Mouse (Mus musculus) R1 (cell line): Measurements from ENCODE around the gene Olfr738.

Experiments
- DNase-seq: peaks from one replicate; pipeline ENCODE4 v3.0.0-alpha.2; 2018; ENCODE audit warnings: low read depth, low spot score

Olfr738 gene

DNA sequence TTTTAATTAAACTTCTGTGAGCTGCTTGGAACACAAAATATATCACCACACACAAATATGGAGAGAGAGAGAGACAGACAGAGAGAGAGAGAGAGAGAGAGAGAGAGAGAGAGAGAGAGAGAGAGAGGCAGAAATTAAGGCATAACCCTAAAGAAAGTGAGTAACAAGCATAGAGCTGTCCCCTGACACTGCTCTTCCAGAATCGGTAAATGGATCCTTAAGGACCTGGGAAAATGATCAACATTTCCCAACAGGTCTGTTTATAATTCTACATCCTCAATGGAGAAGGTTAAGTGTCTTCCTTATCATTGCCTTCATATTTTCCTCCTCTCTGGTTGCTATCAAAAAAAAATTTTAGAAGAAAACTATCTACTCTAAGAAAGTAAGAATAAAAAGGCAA, at the start of gene Olfr738:
Gene Olfr738 (plus strand): TSS at position 301 of the 400 bp plus-strand sequence.
- no peak for DNase-seq

GRCm38 (mm10) chr14:50357593-50357992, 49.8 kb upstream of the Olfr738 start, which contains the start of gene Tlr11:
TSS of gene Tlr11 (plus strand) at chr14:50357914.
- DNase-seq: no peak

GRCm38 (mm10) chr14:50360480-50360879, 46.9 kb upstream of the Olfr738 start:
- DNase-seq: no peak

DNA sequence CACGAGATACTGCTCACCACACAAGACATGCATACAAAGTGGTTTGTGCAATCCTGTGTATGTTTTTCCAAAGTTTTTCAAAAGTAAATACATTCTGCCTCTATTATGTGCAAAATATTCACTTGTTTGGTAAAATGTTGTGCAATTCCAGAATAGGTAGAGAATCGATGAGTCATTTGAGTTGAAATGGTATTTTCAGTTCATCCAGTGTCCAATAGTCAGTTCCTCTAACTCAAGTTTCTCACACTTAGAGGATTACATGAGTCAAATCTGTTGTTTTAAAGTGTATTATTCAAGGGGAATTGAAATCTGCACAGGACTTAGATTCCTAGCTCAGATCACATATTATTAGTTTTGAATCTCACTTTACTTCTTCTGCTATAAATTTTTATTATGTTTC, 43.8 kb upstream of the Olfr738 start:
- no peak for DNase-seq

DNA sequence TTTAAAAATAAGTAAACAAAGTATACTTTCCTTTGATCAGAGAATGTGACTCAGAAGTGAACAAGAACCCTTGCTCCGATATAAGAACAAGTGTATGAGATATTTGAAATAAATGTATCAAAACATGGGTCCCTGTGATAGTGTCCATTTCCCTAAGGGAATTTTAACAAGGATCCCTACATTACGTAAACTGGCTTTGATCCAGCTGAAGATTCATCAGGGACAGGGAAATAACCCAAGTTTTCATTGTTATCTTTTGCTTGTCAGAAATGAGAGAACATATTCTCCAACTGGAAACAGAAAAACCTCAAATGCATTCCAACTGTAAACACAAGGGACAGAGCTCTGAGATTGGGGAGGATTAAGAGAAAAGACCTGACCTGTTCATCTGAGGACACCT, 26.5 kb upstream of the Olfr738 start, which contains the start of gene Olfr736:
Gene Olfr736 (plus strand): TSS at position 301 of the 400 bp plus-strand sequence.
- no peak for DNase-seq

- DNase-seq: no peak
These were observed 11.0 kb downstream of the Olfr738 start, which contains the start of gene Olfr739 for GRCm38 (mm10) chr14:50418326-50418725. TSS of gene Olfr739 (plus strand) at chr14:50418626.

- DNase-seq: no peak
These were observed 37.9 kb downstream of the Olfr738 start, which contains the start of gene Olfr740 for GRCm38 (mm10) chr14:50445245-50445644. TSS of gene Olfr740 (plus strand) at chr14:50445545.
